Mouse (Mus musculus) erythroblast, embryonic 14.5 days (primary cell): ENCODE measurements around the gene Ifitm10.
"Not testable (repeated sequence)": the region's sequence is repeated elsewhere in the genome, so short reads cannot be mapped to it uniquely, and the experiment has no call there.

Experiments
- GATA1 ChIP-seq: IDR thresholded peaks from 2 replicates; pipeline ENCODE4 v1.6.1; 2012; ENCODE audit warnings: low read length, inconsistent platforms, mixed read lengths
- TAL1 ChIP-seq: IDR thresholded peaks from 3 replicates; pipeline ENCODE4 v1.6.1; 2012; ENCODE audit warnings: low read length, inconsistent platforms, mixed read lengths

DNA sequence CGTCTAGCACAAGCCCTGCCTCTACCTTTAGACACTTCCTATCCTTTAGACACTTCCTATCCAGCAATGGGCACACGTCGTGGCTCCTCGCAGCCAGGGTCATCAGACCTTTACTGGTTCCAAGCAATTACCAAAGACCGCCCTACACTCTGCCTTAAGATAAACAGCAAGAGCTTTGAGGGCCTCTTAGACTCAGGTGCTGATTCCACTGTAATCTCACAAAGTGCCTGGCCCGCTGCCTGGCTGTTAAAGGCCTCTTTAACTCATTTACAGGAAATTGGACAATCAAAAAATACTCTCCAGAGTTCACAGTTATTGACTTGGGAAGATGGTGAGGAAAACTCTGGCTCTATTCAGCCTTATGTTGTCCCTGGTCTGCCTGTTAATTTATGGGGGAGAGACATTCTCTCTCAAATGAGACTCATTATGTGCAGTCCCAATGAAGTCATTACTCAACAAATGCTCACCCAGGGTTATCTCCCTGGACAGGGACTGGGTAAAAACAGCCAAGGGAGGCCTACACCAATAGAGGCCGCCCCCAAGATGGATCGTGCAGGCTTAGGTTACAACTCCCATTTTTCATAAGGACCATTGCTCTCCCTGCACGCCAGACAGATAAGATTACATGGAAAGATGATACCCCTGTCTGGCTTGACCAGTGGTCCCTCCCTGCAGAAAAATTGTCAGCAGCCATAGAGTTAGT is 87.5 kb downstream of the Ifitm10 start:
- not testable (repeated sequence) for TF ChIP-seq TAL1, GATA1
